Mouse (Mus musculus) embryo, embryonic 9.5 days (tissue): ENCODE measurements around the gene Arnt.

Experiments
- DNase-seq: peaks from one replicate; pipeline ENCODE4 v3.0.0-alpha.2; 2017; ENCODE audit errors: extremely low spot score

Gene Arnt

GRCm38 (mm10) chr3:95457758-95458157 lies 23.6 kb downstream of the Arnt start:
- DNase-seq: no peak

- no peak for DNase-seq
Measured at GRCm38 (mm10) chr3:95459381-95459780, 25.2 kb downstream of the Arnt start.

- DNase-seq: no peak
Measured at GRCm38 (mm10) chr3:95463852-95464251, 29.7 kb downstream of the Arnt start.

GRCm38 (mm10) chr3:95478966-95479365 lies 44.8 kb downstream of the Arnt start:
- DNase-seq: no peak

- no peak for DNase-seq
Measured at GRCm38 (mm10) chr3:95486421-95486820, 52.2 kb downstream of the Arnt start.

- no peak for DNase-seq
Measured at GRCm38 (mm10) chr3:95488679-95489078, 54.5 kb downstream of the Arnt start.

- DNase-seq: no peak
Measured at GRCm38 (mm10) chr3:95490238-95490637, 56.0 kb downstream of the Arnt start.

- DNase-seq: peak; percentile 63
Measured at GRCm38 (mm10) chr3:95494342-95494741, 60.2 kb downstream of the Arnt start.

- DNase-seq: no peak
Measured at GRCm38 (mm10) chr3:95498229-95498628, 64.0 kb downstream of the Arnt start.

GRCm38 (mm10) chr3:95499024-95499423 lies 64.8 kb downstream of the Arnt start, which contains the start of gene Ctsk:
Ctsk (plus strand) TSS chr3:95499256.
- DNase-seq: no peak

GRCm38 (mm10) chr3:95499496-95500140 lies 65.4 kb downstream of the Arnt start:
- no peak for DNase-seq

- no peak for DNase-seq
Measured at GRCm38 (mm10) chr3:95502312-95502711, 68.1 kb downstream of the Arnt start.

GRCm38 (mm10) chr3:95509348-95509747 lies 75.2 kb downstream of the Arnt start:
- no peak for DNase-seq

GRCm38 (mm10) chr3:95511611-95512180 lies 77.5 kb downstream of the Arnt start:
- DNase-seq: no peak

- no peak for DNase-seq
Measured at GRCm38 (mm10) chr3:95516614-95517041, 82.4 kb downstream of the Arnt start.

GRCm38 (mm10) chr3:95517493-95517898 lies 83.3 kb downstream of the Arnt start:
- DNase-seq: peak; percentile 68

GRCm38 (mm10) chr3:95518891-95519290 lies 84.7 kb downstream of the Arnt start:
- DNase-seq: no peak

- no peak for DNase-seq
Measured at GRCm38 (mm10) chr3:95519315-95519714, 85.1 kb downstream of the Arnt start.

- DNase-seq: no peak
Measured at GRCm38 (mm10) chr3:95520100-95520499, 85.9 kb downstream of the Arnt start.

GRCm38 (mm10) chr3:95521168-95521567 lies 87.0 kb downstream of the Arnt start:
- DNase-seq: no peak

- DNase-seq: no peak
Measured at GRCm38 (mm10) chr3:95523662-95524061, 89.5 kb downstream of the Arnt start.

GRCm38 (mm10) chr3:95524673-95525072 lies 90.5 kb downstream of the Arnt start:
- DNase-seq: no peak

- DNase-seq: no peak
Measured at GRCm38 (mm10) chr3:95526111-95526510, 91.9 kb downstream of the Arnt start.
